10 mouse cellular contexts compared by ENCODE assay signal in genomic region chr14:16603040-16603590, GRCm38 (mm10).
A peak's percentile ranks its signal among the peaks of the same experiment; 100 is the strongest.
DNase-seq lines count a peak whose midpoint lies in the region; ATAC-seq and TF ChIP-seq lines count a peak whose summit lies in the region.
"Had no signal": no experiment of that assay in that cellular context is flagged by ENCODE, and none has a peak within 500 bp of the region (broad histone marks: within the 10 kb centered on the region; RNA-seq: fewer than 3 reads in every experiment).

No protein-coding gene starts in this region.

- no peaks in the 10 kb centered on the region for H3K36me3 ChIP-seq in liver, embryonic 12.5 days
- H3K36me3 ChIP-seq in kidney, postnatal 0 days (ENCODE audit: insufficient read depth, low read length): no peaks in the 10 kb centered on the region
- H3K36me3 ChIP-seq: liver, embryonic 15.5 days had no signal

- no peak overlapping the region for H3K27ac ChIP-seq in liver, embryonic 12.5 days
- H3K27ac ChIP-seq in kidney, postnatal 0 days: peak overlapping the region; percentile 55
- H3K27ac ChIP-seq: liver, embryonic 15.5 days had no signal

- no peaks in the 10 kb centered on the region for H3K27me3 ChIP-seq in liver, embryonic 12.5 days (replicated peaks)
- no peaks in the 10 kb centered on the region for H3K27me3 ChIP-seq in kidney, postnatal 0 days (ENCODE audit: insufficient read depth, low read length)
- H3K27me3 ChIP-seq: liver, embryonic 15.5 days had no signal

- no peaks in the 10 kb centered on the region for H3K9me3 ChIP-seq in liver, embryonic 12.5 days (replicated peaks)
- no peaks in the 10 kb centered on the region for H3K9me3 ChIP-seq in kidney, postnatal 0 days (replicated peaks; ENCODE audit: low read length)
- H3K9me3 ChIP-seq: liver, embryonic 15.5 days had no signal

- no peak overlapping the region for H3K4me3 ChIP-seq in liver, embryonic 12.5 days
- H3K4me3 ChIP-seq in kidney, postnatal 0 days (replicated peaks; ENCODE audit: low read depth, low read length): no peak overlapping the region
- H3K4me3 ChIP-seq: liver, embryonic 15.5 days had no signal

- no peak for TF ChIP-seq CTCF in kidney, postnatal 0 days (IDR thresholded peaks at IDR 0.05; ENCODE audit: low read depth)

- peaks cover 15% of the 10 kb centered on the region for H3K4me1 ChIP-seq in liver, embryonic 12.5 days
- H3K4me1 ChIP-seq in kidney, postnatal 0 days (replicated peaks; ENCODE audit: insufficient read depth, low read length): no peaks in the 10 kb centered on the region; the same call in 1 of the 2 replicates
- H3K4me1 ChIP-seq: liver, embryonic 15.5 days had no signal

- WGBS in liver, embryonic 12.5 days (ENCODE audit: insufficient replicate concordance): 17% methylated on average over 5 of the region's 5 CpGs
- 11% methylated on average over 5 of the region's 5 CpGs for WGBS in kidney, postnatal 0 days

- no peak overlapping the region for H3K9ac ChIP-seq in liver, embryonic 12.5 days
- H3K9ac ChIP-seq in kidney, postnatal 0 days (ENCODE audit: low read depth, low read length): no peak overlapping the region
- H3K9ac ChIP-seq: liver, embryonic 15.5 days had no signal

- no peak overlapping the region for H3K4me2 ChIP-seq in liver, embryonic 12.5 days
- no peak overlapping the region for H3K4me2 ChIP-seq in kidney, postnatal 0 days (ENCODE audit: low read length)
- H3K4me2 ChIP-seq: liver, embryonic 15.5 days had no signal

- peak; percentile 5 for DNase-seq in liver
- DNase-seq in embryo, embryonic 9.5 days (ENCODE audit: extremely low spot score): peak; percentile 49
- peak; percentile 83 for DNase-seq in kidney, postnatal 0 days (ENCODE audit: low spot score)
- peak; percentile 61 for DNase-seq in mesoderm, embryonic 11.5 days (ENCODE audit: low read depth, low spot score)
- no peak for DNase-seq in c-Kit-positive CD71-positive TER-119-positive erythroid progenitor cells, embryonic 14.5 days (ENCODE audit: low spot score)
- DNase-seq in gastrocnemius, postnatal 25 days: no peak
- DNase-seq in left cerebral cortex, adult 18-20 months (ENCODE audit: low spot score in 2 of 2): no peak
- DNase-seq: right cerebral cortex, postnatal 14 days had no signal

- no peak for ATAC-seq in liver, embryonic 12.5 days
- no peak; the same call in 1 of the 2 replicates for ATAC-seq in kidney, postnatal 0 days (replicated peaks; ENCODE audit: low FRiP score, low read depth)

Comparison
In these comparisons a context has a peak if more than half of its experiments do, and no peak if none do; other contexts are left out.
1. DNase-seq: peak in liver (single experiment), embryo, embryonic 9.5 days (single experiment), kidney, postnatal 0 days (single experiment) and mesoderm, embryonic 11.5 days (single experiment); none in c-Kit-positive CD71-positive TER-119-positive erythroid progenitor cells, embryonic 14.5 days (single experiment), gastrocnemius, postnatal 25 days (single experiment) and left cerebral cortex, adult 18-20 months (0 of 2).